Mouse (Mus musculus): Measurements from ENCODE around the gene Mbd3l2.

DNA sequence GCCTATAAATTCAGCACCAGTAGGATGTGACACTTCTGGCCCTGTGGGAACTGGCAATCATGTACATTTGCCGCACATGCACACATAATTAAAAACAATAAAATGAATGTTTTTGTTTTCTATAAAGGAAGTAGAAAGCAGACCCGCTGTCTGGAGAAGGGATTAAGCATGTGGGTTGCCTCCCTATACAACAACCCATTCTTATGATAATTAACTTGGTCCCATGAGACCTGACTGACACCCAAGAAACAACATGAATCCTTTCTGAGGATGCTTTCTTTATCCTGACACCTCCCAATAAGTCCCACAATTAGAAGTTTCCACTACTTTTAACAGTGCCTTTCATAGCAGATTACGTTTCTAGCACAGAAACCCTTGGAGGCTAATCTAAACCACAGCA, 36.9 kb downstream of the Mbd3l2 start:
- no peak for TF ChIP-seq USF1 (IDR thresholded peaks at IDR 0.05; ENCODE audit: low read depth)
- TF ChIP-seq CTCF (IDR thresholded peaks at IDR 0.05; ENCODE audit: control insufficient read depth, insufficient read depth, insufficient read length), result no peak
- no peak for TF ChIP-seq MAX (IDR thresholded peaks at IDR 0.05)
- no peak for TF ChIP-seq MYOG (IDR thresholded peaks at IDR 0.05; ENCODE audit: control insufficient read depth, extremely low read depth, insufficient read length)
- TF ChIP-seq MYOD1 (IDR thresholded peaks at IDR 0.05; ENCODE audit: control insufficient read depth, insufficient read length, low read depth), result no peak
- no peak for TF ChIP-seq CEBPB (IDR thresholded peaks at IDR 0.05; ENCODE audit: low read depth)
- no peak for TF ChIP-seq FOSL1 (IDR thresholded peaks at IDR 0.05; ENCODE audit: insufficient read depth, low read length, poor library complexity, severe bottlenecking)
